Mouse (Mus musculus): ENCODE measurements around the gene Papolg.

DNA sequence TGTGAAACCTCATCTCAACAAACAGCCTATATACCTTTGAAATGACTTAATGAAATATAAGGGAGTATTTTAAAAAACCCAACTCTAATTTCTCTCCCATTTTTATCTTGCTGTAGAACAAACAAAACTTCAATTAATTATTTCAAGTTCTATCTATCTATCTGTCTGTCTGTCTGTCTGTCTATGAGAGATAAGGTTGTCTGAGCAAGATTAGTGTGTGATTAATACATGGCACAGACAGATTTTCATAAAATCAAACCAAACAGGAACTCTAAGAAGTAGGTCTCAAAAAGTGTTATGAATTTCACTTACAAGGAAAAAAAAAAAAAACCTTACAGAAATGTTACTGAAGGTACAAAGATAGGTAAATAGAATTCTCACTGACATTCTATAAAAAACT, 1.5 kb downstream of the Papolg start:
- TF ChIP-seq CTCF (IDR thresholded peaks at IDR 0.05; ENCODE audit: low read depth) (no peak), EP300 (IDR thresholded peaks at IDR 0.05; ENCODE audit: low read depth) (no peak)

Data from liver, embryonic 14.5 days (tissue).